Mouse (Mus musculus): ENCODE measurements around the gene Lin7c. TPM values are rescaled to one million over a fixed set of nuclear protein-coding genes. Genes with fewer than 3 reads are reported as not detected.

Gene Lin7c
- polyA plus RNA-seq, 1 experiment from 2014 or later = 17.5 TPM

- no peaks in the 10 kb centered on the region; the same call in 1 of the 2 replicates for H3K4me1 ChIP-seq (ENCODE audit: insufficient read depth)
- H3K4me3 ChIP-seq (ENCODE audit: low read depth, low read length) = no peak overlapping the region
- H3K9me3 ChIP-seq (ENCODE audit: low read length) = no peaks in the 10 kb centered on the region
- H3K4me2 ChIP-seq (ENCODE audit: low read depth, low read length) = peak overlapping the region; percentile 27
- no peak for TF ChIP-seq CTCF (IDR thresholded peaks at IDR 0.05; ENCODE audit: low read depth)
- no peak for TF ChIP-seq EP300 (IDR thresholded peaks at IDR 0.05; ENCODE audit: low read depth)
- DNase-seq (no peak), ATAC-seq (no peak)
- 44% methylated on average over 8 of the region's 8 CpGs for WGBS (ENCODE audit: insufficient replicate concordance)
- no peak overlapping the region for H3K9ac ChIP-seq (replicated peaks)
- H3K27ac ChIP-seq (ENCODE audit: low read depth) = no peak overlapping the region
- no peaks in the 10 kb centered on the region for H3K27me3 ChIP-seq (ENCODE audit: insufficient read depth, low read length)
- no peaks in the 10 kb centered on the region for H3K36me3 ChIP-seq (replicated peaks; ENCODE audit: insufficient read depth, low read length)
These were observed 22.6 kb downstream of the Lin7c start for GRCm38 (mm10) chr2:109913241-109913640.

GRCm38 (mm10) chr2:109914601-109915000, 23.9 kb downstream of the Lin7c start:
- Histone ChIP-seq H3K4me2 (ENCODE audit: low read depth, low read length) (no peak overlapping the region), H3K27me3 (ENCODE audit: insufficient read depth, low read length) (no peaks in the 10 kb centered on the region), H3K4me3 (ENCODE audit: low read depth, low read length) (no peak overlapping the region), H3K9ac (replicated peaks) (no peak overlapping the region), H3K9me3 (ENCODE audit: low read length) (no peaks in the 10 kb centered on the region), H3K4me1 (ENCODE audit: insufficient read depth) (peaks cover 9% of the 10 kb centered on the region), H3K36me3 (replicated peaks; ENCODE audit: insufficient read depth, low read length) (no peaks in the 10 kb centered on the region), H3K27ac (ENCODE audit: low read depth) (no peak overlapping the region)
- DNase-seq (no peak), ATAC-seq (no peak)
- no peak for TF ChIP-seq EP300 (IDR thresholded peaks at IDR 0.05; ENCODE audit: low read depth)
- no peak for TF ChIP-seq CTCF (IDR thresholded peaks at IDR 0.05; ENCODE audit: low read depth)

GRCm38 (mm10) chr2:109916782-109917495, 26.3 kb downstream of the Lin7c start:
- Histone ChIP-seq H3K27me3 (ENCODE audit: insufficient read depth, low read length) (no peaks in the 10 kb centered on the region), H3K4me3 (ENCODE audit: low read depth, low read length) (peak overlapping the region; percentile 71), H3K9me3 (ENCODE audit: low read length) (no peaks in the 10 kb centered on the region), H3K4me2 (ENCODE audit: low read depth, low read length) (peak overlapping the region; percentile 81), H3K9ac (replicated peaks) (no peak overlapping the region), H3K4me1 (ENCODE audit: insufficient read depth) (peaks cover 16% of the 10 kb centered on the region), H3K36me3 (replicated peaks; ENCODE audit: insufficient read depth, low read length) (no peaks in the 10 kb centered on the region), H3K27ac (ENCODE audit: low read depth) (no peak overlapping the region)
- TF ChIP-seq EP300 (IDR thresholded peaks at IDR 0.05; ENCODE audit: low read depth) (no peak), CTCF (IDR thresholded peaks at IDR 0.05; ENCODE audit: low read depth) (no peak)
- no peak for DNase-seq
- no peak for ATAC-seq
- WGBS (ENCODE audit: insufficient replicate concordance) = 6% methylated on average over 11 of the region's 11 CpGs

- Histone ChIP-seq H3K9me3 (ENCODE audit: low read length) (no peaks in the 10 kb centered on the region), H3K27me3 (ENCODE audit: insufficient read depth, low read length) (no peaks in the 10 kb centered on the region), H3K27ac (ENCODE audit: low read depth) (peak within 1 kb of the TSS; percentile 86), H3K4me3 (ENCODE audit: low read depth, low read length) (peak within 1 kb of the TSS; percentile 71), H3K36me3 (replicated peaks; ENCODE audit: insufficient read depth, low read length) (no peaks in the 10 kb centered on the region), H3K4me2 (ENCODE audit: low read depth, low read length) (peak within 1 kb of the TSS; percentile 81), H3K9ac (replicated peaks) (peak within 1 kb of the TSS; percentile 58), H3K4me1 (ENCODE audit: insufficient read depth) (peaks cover 16% of the 10 kb centered on the region)
- TF ChIP-seq EP300 (IDR thresholded peaks at IDR 0.05; ENCODE audit: low read depth) (no peak), CTCF (IDR thresholded peaks at IDR 0.05; ENCODE audit: low read depth) (0 out of 2 replicates have a peak, but pooled peaks have one; percentile 2)
- WGBS (ENCODE audit: insufficient replicate concordance) = under 1% methylated on average over 87 of the region's 111 CpGs
- DNase-seq (peak; percentile 92), ATAC-seq (peak; percentile 98)
These were observed 27.1 kb downstream of the Lin7c start, which contains the start of gene Lgr4 for GRCm38 (mm10) chr2:109917496-109918413. Gene Lgr4 (plus strand): TSS chr2:109917647.

- Histone ChIP-seq H3K4me1 (ENCODE audit: insufficient read depth) (peaks cover 16% of the 10 kb centered on the region), H3K9me3 (ENCODE audit: low read length) (no peaks in the 10 kb centered on the region), H3K27me3 (ENCODE audit: insufficient read depth, low read length) (no peaks in the 10 kb centered on the region), H3K36me3 (replicated peaks; ENCODE audit: insufficient read depth, low read length) (no peaks in the 10 kb centered on the region), H3K4me2 (ENCODE audit: low read depth, low read length) (peak overlapping the region; percentile 81), H3K27ac (ENCODE audit: low read depth) (0 out of 2 replicates have a peak overlapping the region, but pooled peaks have one; percentile 8), H3K4me3 (ENCODE audit: low read depth, low read length) (peak overlapping the region; percentile 71), H3K9ac (replicated peaks) (peak overlapping the region; percentile 58)
- ATAC-seq (no peak), DNase-seq (peak; percentile 29)
- WGBS (ENCODE audit: insufficient replicate concordance) = 15% methylated on average over 22 of the region's 22 CpGs
- no peak for TF ChIP-seq CTCF (IDR thresholded peaks at IDR 0.05; ENCODE audit: low read depth)
- no peak for TF ChIP-seq EP300 (IDR thresholded peaks at IDR 0.05; ENCODE audit: low read depth)
These were observed 28.1 kb downstream of the Lin7c start for GRCm38 (mm10) chr2:109918592-109919262.
